In the genomic region with DNA sequence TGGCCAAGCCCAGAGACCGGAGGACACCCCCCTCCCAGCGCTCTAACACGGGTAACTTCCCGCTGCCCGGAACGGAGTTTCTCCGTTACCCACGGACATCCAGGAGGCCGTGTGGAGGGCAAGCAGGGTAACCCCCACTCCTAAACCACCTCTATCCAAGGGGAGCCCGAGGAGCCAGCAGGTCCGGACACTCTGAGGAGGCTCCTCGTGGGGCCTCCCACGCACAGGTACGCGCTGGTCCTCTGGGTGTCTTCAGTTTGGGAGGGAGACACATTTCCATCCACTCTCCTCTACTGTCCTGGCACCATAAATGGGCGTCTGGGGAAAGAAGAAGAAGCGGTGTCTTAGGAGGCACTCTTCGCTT, we compare ENCODE assay signal across 8 mouse cellular contexts.
A peak's percentile ranks its signal among the peaks of the same experiment; 100 is the strongest.
DNase-seq lines count a peak whose midpoint lies in the region; ATAC-seq and TF ChIP-seq lines count a peak whose summit lies in the region.

No protein-coding gene starts in this region.

- H3K36me3 ChIP-seq in E14TG2a.4 (ENCODE audit: insufficient read depth, low read length): no peaks in the 10 kb centered on the region
- H3K36me3 ChIP-seq in hindbrain, embryonic 10.5 days: no peaks in the 10 kb centered on the region
- H3K36me3 ChIP-seq in liver, postnatal 0 days (replicated peaks; ENCODE audit: insufficient read depth, low read length): no peaks in the 10 kb centered on the region

- peaks cover 84% of the 10 kb centered on the region for H3K27me3 ChIP-seq in E14TG2a.4 (ENCODE audit: insufficient read depth, low read length)
- H3K27me3 ChIP-seq in hindbrain, embryonic 10.5 days (ENCODE audit: insufficient read depth, poor library complexity, severe bottlenecking): peaks cover 82% of the 10 kb centered on the region
- H3K27me3 ChIP-seq in liver, postnatal 0 days (ENCODE audit: insufficient read depth, low read length): peaks cover 43% of the 10 kb centered on the region

- H3K4me2 ChIP-seq in liver, postnatal 0 days (ENCODE audit: low read depth, low read length): peak overlapping the region; percentile 66

- H3K27ac ChIP-seq in hindbrain, embryonic 10.5 days: peak overlapping the region; percentile 79
- H3K27ac ChIP-seq in liver, postnatal 0 days (ENCODE audit: low read depth): no peak overlapping the region

- peak overlapping the region; percentile 79 for H3K4me3 ChIP-seq in E14TG2a.4 (replicated peaks; ENCODE audit: low read length)
- H3K4me3 ChIP-seq in hindbrain, embryonic 10.5 days: peak overlapping the region; percentile 67
- H3K4me3 ChIP-seq in liver, postnatal 0 days (ENCODE audit: low read depth, low read length): peak overlapping the region; percentile 32; the same call in 1 of the 2 replicates

- no peak for TF ChIP-seq CTCF in E14TG2a.4 (conservative IDR thresholded peaks at IDR 0.05; ENCODE audit: low read length)
- no peak for TF ChIP-seq CTCF in liver, postnatal 0 days (IDR thresholded peaks at IDR 0.05; ENCODE audit: low read depth)

- no peak for TF ChIP-seq EP300 in liver, postnatal 0 days (IDR thresholded peaks at IDR 0.05; ENCODE audit: low read depth)

- peaks cover 51% of the 10 kb centered on the region for H3K4me1 ChIP-seq in E14TG2a.4 (replicated peaks; ENCODE audit: low read depth, low read length)
- H3K4me1 ChIP-seq in hindbrain, embryonic 10.5 days (replicated peaks): peaks cover 24% of the 10 kb centered on the region
- no peaks in the 10 kb centered on the region; the same call in 1 of the 2 replicates for H3K4me1 ChIP-seq in liver, postnatal 0 days (ENCODE audit: insufficient read depth)

- H3K9ac ChIP-seq in liver, postnatal 0 days (replicated peaks): no peak overlapping the region

- WGBS in hindbrain, embryonic 10.5 days: 6% methylated on average over 18 of the region's 18 CpGs
- 4% methylated on average over 18 of the region's 18 CpGs for WGBS in liver, postnatal 0 days (ENCODE audit: insufficient replicate concordance)

- DNase-seq in frontal cortex, adult 2 months (ENCODE audit: extremely low spot score in 1 of 2, low spot score in 1 of 2): no peak
- DNase-seq in hindbrain, embryonic 10.5 days (ENCODE audit: low spot score): no peak
- no peak for DNase-seq in liver, postnatal 0 days
- DNase-seq in spleen, postnatal 36 days (ENCODE audit: low spot score in 2 of 2): no peak
- DNase-seq in cerebellum, adult 8-10 months: no peak
- no peak for DNase-seq in embryo, embryonic 11 days

- ATAC-seq in frontal cortex, adult (ENCODE audit: low TSS enrichment): peak; percentile 21
- no peak for ATAC-seq in liver, postnatal 0 days

- H3K9me3 ChIP-seq in E14TG2a.4 (ENCODE audit: low read length): no peaks in the 10 kb centered on the region
- no peaks in the 10 kb centered on the region for H3K9me3 ChIP-seq in hindbrain, embryonic 10.5 days
- no peaks in the 10 kb centered on the region for H3K9me3 ChIP-seq in liver, postnatal 0 days (ENCODE audit: low read length)
